7 mouse cellular contexts compared by ENCODE assay signal in the genomic region with DNA sequence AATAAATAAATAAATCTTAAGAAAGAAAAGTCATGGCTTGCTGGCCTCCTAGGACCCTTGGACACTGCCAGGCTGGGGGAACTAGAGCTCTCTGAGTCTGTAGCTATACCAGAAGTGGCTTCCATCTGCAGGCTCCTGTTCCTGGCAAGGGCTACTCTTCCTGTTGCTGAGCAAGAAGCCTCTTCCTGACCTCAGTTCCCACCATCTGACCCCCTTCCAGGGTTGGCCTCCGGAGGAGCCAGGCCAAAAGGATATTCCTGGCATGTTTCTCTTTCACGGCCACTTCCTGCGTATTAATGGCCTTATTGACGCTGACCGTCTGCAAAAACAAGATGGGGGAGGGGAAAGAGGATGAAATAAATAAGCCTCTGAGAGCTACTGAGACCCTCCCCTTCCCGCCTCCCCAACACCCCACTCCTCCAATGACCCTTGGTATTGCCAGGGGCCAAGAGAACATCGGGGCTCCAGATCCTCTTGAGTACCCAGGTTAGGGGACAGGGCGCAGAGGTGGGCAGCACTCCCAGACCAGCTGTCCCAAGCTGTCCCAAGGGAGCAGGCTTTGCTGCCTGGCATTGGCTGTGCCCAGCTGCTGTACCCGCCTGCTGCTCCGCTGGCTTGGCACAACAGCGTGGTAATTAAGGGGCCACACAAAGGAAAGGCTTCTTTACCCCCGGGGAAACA.
DNase-seq lines count a peak whose midpoint lies in the region; ATAC-seq and TF ChIP-seq lines count a peak whose summit lies in the region.

No protein-coding gene starts in this region.

- 22% methylated on average over 12 of the region's 12 CpGs for WGBS in hindbrain, postnatal 0 days
- WGBS in midbrain, embryonic 16.5 days, result 66% methylated on average over 12 of the region's 12 CpGs

- ATAC-seq in hindbrain, postnatal 0 days, result peak; percentile 91
- peak; percentile 60; the same call in 1 of the 2 replicates for ATAC-seq in midbrain, embryonic 16.5 days

- no peak overlapping the region for H3K4me3 ChIP-seq in hindbrain, postnatal 0 days (ENCODE audit: low read length)
- no peak overlapping the region for H3K4me3 ChIP-seq in midbrain, embryonic 16.5 days (ENCODE audit: low read depth, low read length)

- peaks cover 14% of the 10 kb centered on the region for H3K36me3 ChIP-seq in hindbrain, postnatal 0 days (ENCODE audit: insufficient read depth, low read length)
- H3K36me3 ChIP-seq in midbrain, embryonic 16.5 days (ENCODE audit: control insufficient read depth, insufficient read depth, low read length), result peaks cover 9% of the 10 kb centered on the region; the same call in 1 of the 2 replicates

- peak overlapping the region; percentile 13; the same call in 1 of the 2 replicates for H3K4me2 ChIP-seq in hindbrain, postnatal 0 days (ENCODE audit: low read depth, low read length)
- H3K4me2 ChIP-seq in midbrain, embryonic 16.5 days (ENCODE audit: low read length), result no peak overlapping the region

- H3K9ac ChIP-seq in hindbrain, postnatal 0 days (replicated peaks; ENCODE audit: low read length), result no peak overlapping the region
- no peak overlapping the region for H3K9ac ChIP-seq in midbrain, embryonic 16.5 days (ENCODE audit: low read depth, low read length)

- 0 out of 2 replicates have a peak, but pooled peaks cover 3% of the 10 kb centered on the region for H3K4me1 ChIP-seq in hindbrain, postnatal 0 days (ENCODE audit: insufficient read depth, low read length)
- no peaks in the 10 kb centered on the region for H3K4me1 ChIP-seq in midbrain, embryonic 16.5 days (ENCODE audit: control insufficient read depth, insufficient read depth, low read length)

- H3K9me3 ChIP-seq in hindbrain, postnatal 0 days (ENCODE audit: low read length), result no peaks in the 10 kb centered on the region
- no peaks in the 10 kb centered on the region for H3K9me3 ChIP-seq in midbrain, embryonic 16.5 days (replicated peaks; ENCODE audit: control insufficient read depth, low read length, poor library complexity, severe bottlenecking)

- no peaks in the 10 kb centered on the region for H3K27me3 ChIP-seq in hindbrain, postnatal 0 days (ENCODE audit: insufficient read depth, low read length)
- no peaks in the 10 kb centered on the region for H3K27me3 ChIP-seq in midbrain, embryonic 16.5 days (ENCODE audit: control insufficient read depth, insufficient read depth, low read depth, low read length)

- TF ChIP-seq CTCF in hindbrain, postnatal 0 days (IDR thresholded peaks at IDR 0.05; ENCODE audit: low read depth), result no peak

- DNase-seq in brain, adult 2 months (ENCODE audit: low read depth, low spot score), result peak; percentile 88
- DNase-seq in cerebellum, postnatal 25 days, result peak; percentile 23 to 40
- peak; percentile 40 to 64 for DNase-seq in gastrocnemius, adult 8-10 months (ENCODE audit: low spot score in 2 of 2)
- DNase-seq in hindbrain, postnatal 0 days (ENCODE audit: low spot score), result peak; percentile 87
- DNase-seq in left cerebral cortex, adult 9 months (ENCODE audit: low spot score in 2 of 2), result peak; percentile 51 to 55
- no peak for DNase-seq in urinary bladder, postnatal 25 days (ENCODE audit: low spot score)

- peak overlapping the region; percentile 79 for H3K27ac ChIP-seq in hindbrain, postnatal 0 days
- H3K27ac ChIP-seq in midbrain, embryonic 16.5 days (ENCODE audit: low read length), result peak overlapping the region; percentile 57
